Mouse (Mus musculus) left cerebral cortex, postnatal 14 days (tissue): ENCODE results near the gene Mkrn2. TPM values are rescaled to one million over a fixed set of nuclear protein-coding genes. Genes with fewer than 3 reads are reported as not detected.
A peak's percentile ranks its signal among the peaks of the same experiment; 100 is the strongest.

Experiments
- DNase-seq, 2 experiments: peaks; one replicate each; pipeline ENCODE4 v3.0.0; 2021 to 2022; ENCODE audit warnings: low spot score in 2 of 2, mixed read lengths in 1 of 2
- intact Hi-C: fragments of 180-260 bp; cut with DNase I; formaldehyde crosslinking; loops from one replicate; pipeline ENCODE4 v1.15.1; 2025
- long read RNA-seq, 2 experiments: library from polyadenylated mRNA; stranded (forward); transcript quantifications; one replicate each; pipeline ENCODE4 v2.0.0; 2021
- total RNA-seq, 2 experiments: library from RNA; stranded (reverse); gene quantifications; 2 replicates each; pipeline ENCODE4 v1.2.3; 2021

The Mkrn2 gene
- total RNA-seq = 10 to 100 TPM; 35.5 to 42.0 TPM
- long read RNA-seq, experiment 1, full-length matches to known transcripts = 29 of 36 reads
- long read RNA-seq, experiment 1, partial matches to known transcripts = 4 of 36 reads
- long read RNA-seq, experiment 1, other reads (novel, unspliced or antisense) = 3 of 36 reads
- long read RNA-seq, experiment 2, full-length matches to known transcripts = 13 of 18 reads
- long read RNA-seq, experiment 2, partial matches to known transcripts = 2 of 18 reads
- long read RNA-seq, experiment 2, other reads (novel, unspliced or antisense) = 3 of 18 reads

DNA sequence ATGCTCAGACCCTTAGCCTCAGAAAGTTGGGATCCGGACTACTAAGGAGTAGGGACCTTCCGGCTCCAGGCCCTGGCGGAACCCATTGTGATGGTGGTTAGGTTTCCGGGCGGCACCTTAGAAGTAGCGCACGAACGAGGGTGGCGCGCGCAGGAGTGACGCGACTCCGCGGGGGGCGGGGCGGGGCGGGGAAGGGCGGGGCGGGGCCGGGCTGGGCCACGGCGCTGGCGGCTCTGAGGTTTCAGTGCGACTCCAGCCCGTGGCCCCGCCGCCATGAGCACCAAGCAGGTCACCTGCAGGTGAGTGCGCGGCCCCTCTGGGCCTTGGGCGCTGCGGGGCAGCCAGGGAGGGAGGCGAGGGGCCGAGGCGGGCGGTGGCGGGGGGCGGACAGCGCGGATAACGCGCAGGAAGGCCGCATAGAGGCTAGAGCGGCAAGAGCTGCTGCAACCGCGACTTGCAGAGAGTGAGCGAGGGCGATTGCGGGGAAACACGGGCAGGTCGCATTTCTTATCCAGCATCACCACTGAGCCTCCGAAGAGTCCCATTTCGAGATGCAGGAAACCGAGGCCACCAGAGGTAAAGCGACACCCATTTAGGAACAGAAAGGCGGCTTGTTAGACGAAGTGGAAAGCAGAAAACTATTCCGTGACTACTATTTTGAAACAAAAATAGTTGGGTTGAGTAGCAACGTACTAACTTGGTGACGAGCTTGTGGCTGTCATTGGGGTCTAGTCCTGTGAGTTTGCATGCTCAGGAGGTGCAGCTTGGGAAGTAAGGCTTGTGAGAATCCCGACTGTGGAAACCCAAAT, at the start of gene Mkrn2:
Gene Mkrn2 (plus strand): TSS at position 188 of the 809 bp plus-strand sequence.
- DNase-seq = peak; percentile 83 to 85
- intact Hi-C loops = loop anchor here (5.0 kb wide), 1 partner anchor 200 kb away; no protein-coding TSS in a partner anchor

DNA sequence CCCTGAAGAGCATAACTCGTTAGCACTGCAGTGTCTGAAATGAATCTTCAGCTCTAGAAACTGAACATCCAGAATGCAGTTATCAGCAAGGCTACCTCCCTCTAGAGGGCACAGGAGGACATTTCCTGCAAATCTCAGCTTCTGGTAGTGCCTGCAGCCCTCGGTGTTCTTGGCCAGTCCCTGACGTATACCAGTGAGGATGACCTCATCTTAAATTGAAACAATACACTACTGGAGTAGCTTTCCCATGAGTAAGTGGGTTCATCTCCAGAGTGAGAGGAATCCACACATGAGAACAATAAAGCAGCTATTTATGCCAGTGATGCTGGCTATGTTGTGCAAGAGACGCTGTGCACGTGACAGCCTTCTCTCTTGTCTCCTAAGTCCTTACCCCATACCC, 46.2 kb upstream of the Mkrn2 start:
- intact Hi-C loops = no loop called here
- no peak for DNase-seq

DNA sequence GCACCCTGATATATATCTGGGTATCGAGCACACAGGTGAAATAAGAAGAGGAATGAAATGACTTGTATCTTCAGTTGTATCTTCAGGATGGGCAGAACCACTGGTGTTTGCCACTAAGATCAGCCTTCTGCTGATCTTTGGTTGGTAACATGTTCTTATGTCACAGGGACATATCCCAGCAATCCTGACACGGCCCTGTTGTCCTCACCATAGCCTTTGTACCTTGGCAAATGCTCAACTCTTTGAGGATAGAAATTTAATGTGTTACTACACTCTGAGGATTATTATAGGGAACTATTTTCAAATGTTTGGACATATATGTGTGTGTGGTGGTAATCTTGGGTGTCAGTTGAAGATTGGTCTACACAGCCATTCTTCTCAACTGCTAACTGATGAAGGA, 43.5 kb upstream of the Mkrn2 start:
- DNase-seq = no peak
- intact Hi-C loops = no loop called here

DNA sequence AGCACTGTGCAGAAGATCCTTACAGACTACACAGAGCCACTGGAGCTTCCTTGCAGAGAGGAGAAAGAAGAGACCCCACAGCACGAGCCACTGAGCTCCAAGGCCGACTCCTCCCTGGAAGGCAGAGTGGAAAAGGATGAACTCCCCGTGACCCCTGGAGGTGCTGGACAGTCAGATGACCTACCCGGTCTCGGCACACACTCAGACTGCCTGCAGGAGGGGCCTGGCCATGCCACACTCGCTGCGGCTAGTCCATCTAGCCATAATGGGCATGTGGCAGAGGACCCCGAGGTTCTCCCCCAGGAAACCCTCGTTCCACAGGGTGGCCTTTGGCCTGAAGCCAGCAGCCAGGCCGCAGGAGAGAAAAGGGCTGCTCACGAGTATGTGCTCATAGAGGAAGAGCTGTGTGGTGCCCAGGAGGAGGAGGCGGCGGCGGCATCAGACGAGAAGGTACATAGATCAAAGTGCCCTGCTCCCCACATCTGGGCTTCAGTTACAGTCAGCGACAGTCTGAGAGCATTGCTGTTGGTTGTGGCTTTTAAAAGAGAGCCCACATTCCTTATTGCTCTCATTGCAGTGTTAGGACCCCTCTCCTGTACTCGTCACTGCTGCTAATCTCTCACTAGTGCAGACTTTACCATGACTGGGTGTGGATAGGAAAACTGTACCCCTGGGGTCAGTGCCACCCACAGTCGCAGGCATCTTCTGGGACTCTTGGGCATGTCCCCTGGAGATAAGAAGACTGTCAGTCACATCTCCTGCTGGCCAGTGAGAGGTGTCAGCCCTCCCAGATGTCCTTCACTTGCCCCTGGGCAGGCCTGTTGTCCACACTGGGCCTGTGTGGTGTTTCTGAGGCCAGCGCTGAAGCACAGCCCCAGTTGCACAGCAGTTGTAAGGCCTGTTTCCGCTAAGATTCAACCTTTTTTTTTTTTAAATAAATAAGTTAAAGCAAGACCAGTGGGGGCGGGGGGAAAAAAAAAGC, 41.8 kb upstream of the Mkrn2 start:
- intact Hi-C loops = no loop called here
- DNase-seq = no peak

DNA sequence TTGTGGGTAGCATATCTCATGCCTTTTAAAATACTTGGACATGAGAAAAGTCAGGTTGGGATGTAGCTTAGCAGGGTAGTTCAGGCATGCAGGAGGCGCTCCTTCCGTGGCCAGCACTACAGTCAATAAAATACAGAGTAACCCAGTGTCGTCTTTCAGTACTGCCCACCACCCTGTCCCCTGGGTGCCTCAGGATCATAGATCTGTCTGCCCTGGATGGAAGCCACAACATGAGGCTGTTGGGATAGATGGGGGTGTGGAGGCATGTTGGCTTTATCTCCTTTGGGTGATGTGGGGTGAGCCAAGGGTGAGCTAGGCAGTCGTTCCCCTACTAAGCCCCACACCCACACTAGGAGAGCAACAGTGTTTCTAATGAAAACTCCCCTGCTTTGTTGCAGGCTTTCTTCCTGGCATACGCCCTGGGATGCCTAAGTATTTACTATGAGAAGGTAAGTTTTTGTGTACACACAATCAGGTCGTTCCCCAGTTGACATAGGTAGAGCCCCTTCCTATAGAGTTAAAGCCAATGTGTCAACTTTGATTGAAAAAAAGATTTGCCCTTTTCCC, 36.1 kb upstream of the Mkrn2 start:
- DNase-seq = no peak

DNA sequence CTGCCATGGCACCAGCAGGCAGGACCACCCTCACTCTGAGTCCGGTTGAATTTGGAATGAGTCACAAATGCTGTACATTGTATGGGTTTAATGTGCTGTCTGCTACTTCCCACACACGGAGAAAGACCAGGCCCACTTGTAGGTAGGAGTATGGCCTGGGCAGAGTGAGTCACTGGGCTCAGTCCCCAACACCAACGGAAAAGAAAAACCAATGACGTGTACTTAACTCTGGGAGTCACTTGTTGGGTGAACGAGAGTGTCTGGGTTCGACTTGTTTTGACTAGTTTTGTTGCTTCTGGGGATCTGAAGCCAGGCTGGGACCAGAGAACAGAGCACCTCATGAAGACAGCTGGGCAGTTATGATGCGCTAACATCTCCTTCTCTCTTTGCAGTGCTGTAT, 27.5 kb upstream of the Mkrn2 start:
- intact Hi-C loops = no loop called here
- DNase-seq = no peak

More for the DNA sequence above, 36.1 kb upstream of the Mkrn2 start:
- intact Hi-C loops = no loop called here

DNA sequence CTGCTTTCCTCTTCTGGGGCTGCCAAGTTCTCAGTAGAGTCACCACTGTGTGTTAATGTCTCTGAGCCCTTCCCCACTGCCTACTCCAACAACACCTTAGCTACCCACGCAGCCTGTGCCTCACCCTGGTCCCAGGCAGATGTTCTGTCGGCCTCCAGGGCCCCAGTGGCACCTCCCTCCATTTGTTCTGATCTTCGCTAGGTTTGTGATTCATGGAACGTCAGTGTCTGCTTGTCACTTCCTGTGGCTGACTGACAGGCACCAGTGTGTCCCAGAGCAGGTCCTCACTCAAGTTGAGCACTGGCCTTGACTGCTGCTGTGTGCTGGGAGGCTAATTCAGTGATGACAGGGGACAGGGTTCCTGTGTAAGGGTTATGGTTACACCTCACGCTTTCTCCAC, 24.3 kb upstream of the Mkrn2 start:
- intact Hi-C loops = no loop called here

DNA sequence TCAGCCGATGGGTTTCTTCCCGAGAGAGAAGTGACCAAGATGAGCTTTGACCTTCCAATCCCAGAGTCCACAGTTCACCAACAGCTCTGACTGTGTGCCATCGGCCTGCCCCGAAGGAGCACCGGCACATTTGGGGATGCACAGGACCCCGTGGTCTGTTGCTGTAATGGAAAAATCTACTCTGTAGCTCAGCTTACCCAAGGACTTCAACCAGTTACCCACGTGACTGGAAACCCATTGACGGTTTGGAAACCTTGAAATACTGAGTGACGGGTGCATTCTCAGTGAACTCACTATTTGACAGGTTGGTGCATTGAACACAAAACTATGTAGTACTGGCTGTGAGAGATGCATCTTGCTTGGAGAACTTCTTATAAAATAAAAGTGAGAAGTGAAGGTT, 23.8 kb upstream of the Mkrn2 start:
- intact Hi-C loops = no loop called here
- no peak for DNase-seq

More for the DNA sequence above, 24.3 kb upstream of the Mkrn2 start:
- DNase-seq = no peak

DNA sequence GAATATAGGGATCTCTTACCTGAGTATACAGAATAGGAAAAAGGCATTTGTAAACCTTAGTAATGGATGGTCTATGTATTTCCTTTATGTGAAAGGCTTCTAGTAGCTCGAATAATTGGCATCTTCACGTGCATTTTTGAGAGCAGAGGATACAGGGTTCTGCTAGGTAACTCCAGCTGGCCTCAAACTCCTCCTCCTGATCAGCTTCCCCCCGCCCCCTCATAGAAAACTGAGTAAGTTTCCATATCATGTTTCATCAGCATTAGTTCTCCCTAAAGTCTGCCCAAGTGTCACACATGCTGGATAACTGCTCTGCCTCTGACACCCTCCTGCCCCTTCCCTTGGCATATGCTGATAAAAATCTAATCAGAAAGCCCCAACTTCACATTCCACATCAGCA, 20.9 kb upstream of the Mkrn2 start:
- no peak for DNase-seq
- intact Hi-C loops = no loop called here

DNA sequence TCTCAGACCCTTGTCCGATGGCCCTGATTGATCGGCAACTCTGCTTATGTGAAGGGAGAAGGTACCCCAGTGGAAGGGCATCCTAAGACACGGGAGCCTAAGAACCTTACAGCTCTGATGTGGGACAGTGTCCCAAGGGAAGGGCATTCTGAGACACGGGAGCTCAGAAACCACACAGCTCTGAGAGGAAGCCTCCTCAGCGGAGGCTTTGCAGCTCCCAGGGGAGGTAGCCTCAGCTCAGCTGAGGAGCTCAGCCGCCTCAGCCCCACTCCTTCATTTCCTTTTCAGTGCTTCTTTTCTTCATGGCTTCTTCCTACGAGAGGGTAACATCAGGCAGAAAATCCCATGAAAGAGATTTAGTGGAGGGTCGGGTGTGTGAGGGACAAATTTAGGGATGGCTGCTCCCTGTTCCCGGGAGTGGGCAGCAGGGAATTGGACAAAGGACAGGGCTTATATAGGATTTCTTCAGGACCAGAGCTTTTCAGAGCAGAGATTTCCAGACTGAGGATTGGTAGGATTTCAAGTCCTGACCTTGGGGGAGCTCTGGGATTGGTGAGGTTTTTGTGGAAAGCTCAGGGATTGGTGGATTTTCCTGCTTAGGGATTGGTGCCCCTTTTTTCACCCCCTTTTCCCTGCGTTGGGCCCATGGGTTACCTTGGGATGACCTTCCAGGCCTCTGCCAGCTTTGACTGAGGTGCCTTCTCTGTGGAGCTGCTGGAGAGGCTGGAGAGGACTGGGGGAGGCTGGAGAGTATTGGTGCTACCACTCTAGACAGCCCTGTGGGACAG, 19.2 kb upstream of the Mkrn2 start:
- DNase-seq = no peak
- intact Hi-C loops = no loop called here

DNA sequence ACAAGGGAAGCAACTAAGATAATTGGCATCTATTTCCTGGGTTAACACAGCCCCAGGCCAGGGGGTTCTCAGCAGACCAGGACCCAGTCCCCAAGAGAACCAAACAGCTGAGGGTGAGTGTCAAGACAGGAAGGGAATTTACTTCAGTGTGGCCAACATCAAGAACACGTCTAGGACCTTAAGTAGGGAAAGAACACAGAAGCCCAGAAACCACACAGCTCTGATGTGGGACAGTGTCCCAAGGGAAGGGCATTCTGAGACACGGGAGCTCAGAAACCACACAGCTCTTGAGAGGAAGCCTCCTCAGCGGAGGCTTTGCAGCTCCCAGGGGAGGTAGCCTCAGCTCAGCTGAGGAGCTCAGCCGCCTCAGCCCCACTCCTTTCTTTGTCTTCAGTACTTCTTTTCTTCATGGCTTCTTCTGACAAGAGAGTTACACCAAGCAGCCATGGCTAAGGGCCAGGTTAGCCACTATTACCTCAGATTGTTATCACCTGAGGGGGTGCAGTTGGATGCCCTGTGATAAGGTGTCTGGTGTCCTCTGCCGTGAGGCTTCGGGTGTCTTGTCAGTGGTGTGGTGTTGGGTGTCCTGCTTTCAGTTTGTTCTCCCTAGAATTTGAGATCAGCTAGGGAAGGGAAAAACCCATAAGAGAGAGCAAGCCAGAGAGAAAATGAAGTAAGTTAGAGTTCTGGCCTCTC, 18.1 kb upstream of the Mkrn2 start:
- intact Hi-C loops = no loop called here
- no peak for DNase-seq

DNA sequence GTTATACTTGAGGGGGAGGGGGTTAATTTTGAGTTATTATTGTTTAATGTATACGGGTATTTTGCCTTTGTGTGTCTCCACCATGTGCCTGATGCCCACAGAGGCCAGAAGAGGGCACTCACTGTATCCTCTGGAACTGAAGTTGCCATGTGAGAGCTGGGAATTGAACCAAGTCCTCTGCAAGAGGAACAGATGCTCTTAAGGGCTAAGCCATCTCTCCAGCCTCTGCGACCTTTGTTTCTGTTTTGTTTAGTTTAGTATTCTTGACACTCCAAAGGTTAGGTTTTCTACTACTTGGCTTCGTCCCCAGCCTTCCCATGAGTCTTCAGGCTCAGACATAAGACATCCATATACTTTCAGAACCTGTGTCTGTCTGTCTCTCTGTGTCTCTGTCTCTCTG, 17.5 kb upstream of the Mkrn2 start:
- intact Hi-C loops = no loop called here

DNA sequence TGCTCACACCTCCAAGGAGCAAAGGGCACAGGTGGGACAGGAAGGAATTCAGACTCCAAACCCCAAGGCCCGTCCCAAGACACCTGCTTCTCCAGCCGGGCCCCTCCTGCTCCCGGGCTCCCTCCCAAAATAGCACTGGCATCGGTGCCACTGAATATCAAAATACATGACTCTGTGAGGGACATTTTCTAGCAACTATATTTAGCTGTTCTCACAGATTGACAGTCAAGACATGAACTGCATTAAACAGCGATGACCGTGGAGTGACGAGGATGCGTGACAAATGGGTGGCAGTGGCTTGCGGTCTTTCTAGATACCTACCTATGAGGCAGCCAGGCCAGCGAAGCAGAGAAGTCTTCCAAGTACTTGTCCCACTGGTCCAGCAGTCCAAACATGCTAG, 15.4 kb upstream of the Mkrn2 start:
- intact Hi-C loops = no loop called here
- DNase-seq = no peak

More for the DNA sequence above, 17.5 kb upstream of the Mkrn2 start:
- no peak for DNase-seq

DNA sequence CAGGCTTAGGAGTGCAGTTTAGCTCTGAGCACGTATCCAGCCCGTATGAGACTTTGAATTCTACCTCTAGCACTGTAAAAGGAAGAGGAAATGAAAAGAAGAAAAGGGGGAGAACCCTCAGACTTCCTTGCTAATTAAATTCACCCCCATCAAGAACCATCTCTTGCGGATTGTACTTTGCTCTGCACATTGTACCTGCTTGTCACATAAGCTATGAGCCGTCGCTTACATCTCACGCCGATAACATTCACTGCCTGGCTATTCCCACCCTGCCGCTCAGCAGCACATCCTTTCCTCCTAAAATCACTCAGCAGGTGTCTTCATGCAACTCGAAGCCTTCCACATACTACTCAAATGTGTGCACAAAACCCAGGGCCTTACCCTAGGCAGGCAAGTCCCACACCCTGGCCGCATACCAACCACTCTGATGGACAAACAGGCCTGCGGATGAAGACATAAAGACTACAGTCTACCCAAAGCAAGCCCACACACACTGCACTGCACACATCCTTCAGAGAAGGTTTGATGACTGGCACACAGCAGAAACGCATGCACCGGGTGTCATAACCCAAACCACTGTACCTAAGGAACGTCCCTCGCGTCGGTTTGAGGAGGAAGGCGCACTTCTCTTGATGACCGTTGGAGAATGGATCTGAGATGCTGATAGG, 9.9 kb upstream of the Mkrn2 start:
- DNase-seq = no peak
- intact Hi-C loops = no loop called here

DNA sequence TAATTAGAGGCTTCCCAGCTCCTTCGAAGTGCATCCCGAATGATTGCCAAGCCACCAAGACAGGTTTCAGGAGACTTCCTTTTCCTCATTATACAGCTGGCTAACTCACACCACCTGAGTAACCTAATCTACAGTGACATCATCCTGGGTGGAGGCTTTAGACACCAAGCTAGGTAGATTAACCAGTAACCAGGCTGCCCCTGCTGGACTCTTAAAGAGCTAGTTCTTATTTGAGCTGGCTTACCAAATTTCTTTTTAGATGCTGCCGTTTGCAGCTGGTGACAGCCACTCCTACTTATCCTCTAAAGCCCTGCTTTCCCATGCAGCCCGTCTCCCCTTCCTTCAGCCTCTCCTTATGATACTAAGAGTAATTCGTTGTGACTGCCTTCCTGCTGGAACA, 9.2 kb upstream of the Mkrn2 start, which contains the start of gene Mkrn2os:
Gene Mkrn2os (minus strand): TSS at position 119 of the 400 bp plus-strand sequence.
- DNase-seq = no peak
- intact Hi-C loops = no loop called here

DNA sequence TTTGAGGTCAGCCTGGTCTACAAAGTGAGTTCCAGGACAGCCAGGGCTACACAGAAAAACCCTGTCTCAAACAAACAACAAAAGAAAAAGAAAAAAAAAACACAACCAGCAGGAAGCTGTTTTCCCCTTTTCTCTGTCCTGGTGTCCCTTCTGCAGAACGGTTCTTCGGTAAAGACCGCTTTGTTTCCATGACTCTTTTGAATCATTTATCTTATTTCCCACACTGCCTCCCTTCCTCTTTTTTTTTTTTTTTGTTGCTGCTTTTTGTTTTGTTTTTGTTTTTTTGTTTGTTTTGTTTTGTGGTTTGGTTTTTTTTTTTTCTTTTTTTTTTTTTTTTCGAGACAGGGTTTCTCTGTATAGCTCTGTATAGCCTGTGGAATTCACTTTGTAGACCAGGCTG, 8.4 kb upstream of the Mkrn2 start:
- intact Hi-C loops = no loop called here
- no peak for DNase-seq

DNA sequence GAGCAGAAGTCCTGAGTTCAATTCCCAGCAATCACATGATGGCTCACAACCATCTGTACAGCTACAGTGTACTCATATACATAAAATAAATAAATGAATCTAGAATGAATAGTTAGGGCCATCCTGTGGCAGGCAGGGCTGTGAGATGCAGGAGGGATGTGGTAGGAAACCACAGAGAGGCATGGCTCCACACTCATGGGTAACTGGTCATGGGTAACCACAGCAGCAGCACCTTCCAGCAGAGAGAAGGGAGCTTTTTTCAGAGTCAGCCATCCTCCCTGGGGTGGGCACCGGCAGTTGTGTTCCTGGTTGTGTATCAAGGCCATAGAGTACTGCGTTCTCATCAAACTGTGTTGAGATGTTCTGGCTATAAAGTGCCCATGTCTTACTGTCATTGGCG, 7.2 kb upstream of the Mkrn2 start:
- intact Hi-C loops = no loop called here

DNA sequence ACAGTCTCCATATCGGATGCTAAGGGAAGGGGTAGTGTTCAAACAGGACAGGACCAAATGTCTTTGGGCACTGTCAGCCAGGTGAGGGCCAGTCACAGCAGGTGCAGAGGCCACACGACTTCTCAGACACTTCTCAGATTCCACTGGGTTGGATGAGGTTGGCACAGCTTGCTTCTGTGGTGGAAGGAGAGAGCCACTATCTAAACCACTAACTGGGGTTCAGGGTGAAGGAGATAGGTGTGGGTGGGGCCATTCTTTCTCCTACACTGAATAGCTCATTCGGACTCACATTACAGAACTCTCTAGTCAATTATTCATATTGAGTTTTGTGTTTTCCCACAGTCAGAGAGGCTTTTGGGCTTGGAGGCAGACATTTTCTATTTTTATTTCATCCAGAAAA, 6.0 kb upstream of the Mkrn2 start:
- intact Hi-C loops = no loop called here

More for the DNA sequence above, 7.2 kb upstream of the Mkrn2 start:
- DNase-seq = no peak

More for the DNA sequence above, 6.0 kb upstream of the Mkrn2 start:
- no peak for DNase-seq
